Mouse (Mus musculus) hindbrain, embryonic 16.5 days (tissue): ENCODE results near the gene Hoxd13. TPM values are rescaled to one million over a fixed set of nuclear protein-coding genes. Genes with fewer than 3 reads are reported as not detected.
A peak's percentile ranks its signal among the peaks of the same experiment; 100 is the strongest.

ENCODE experiments used
- ATAC-seq: fragments of 200-750 bp; cut with Nextera tagmentation; 2 replicates; pipeline ENCODE4 v1.8.0; 2017; ENCODE audit warnings: moderate TSS enrichment, moderate library complexity
- H3K27ac ChIP-seq: fragments of 300-500 bp; sonication (generic); 2 replicates; pipeline ENCODE4 v1.5.1; 2014; ENCODE audit warnings: low read depth, mild to moderate bottlenecking, control low read depth, low read length, moderate library complexity
- H3K27me3 ChIP-seq: fragments of 300-500 bp; sonication (generic); replicated peaks from 2 replicates; pipeline ENCODE4 v1.6.1; 2014; ENCODE audit warnings: low read length; ENCODE audit not compliant: control insufficient read depth, insufficient read depth
- H3K36me3 ChIP-seq: fragments of 300-500 bp; sonication (generic); 2 replicates; pipeline ENCODE4 v1.6.1; 2014; ENCODE audit warnings: mild to moderate bottlenecking, low read length, moderate library complexity, mixed read lengths; ENCODE audit not compliant: control insufficient read depth, insufficient read depth
- H3K4me1 ChIP-seq: fragments of 300-500 bp; sonication (generic); 2 replicates; pipeline ENCODE4 v1.6.1; 2014; ENCODE audit warnings: low read depth, low read length; ENCODE audit not compliant: control insufficient read depth, insufficient read depth
- H3K4me2 ChIP-seq: fragments of 300-500 bp; sonication (generic); 2 replicates; pipeline ENCODE4 v1.6.1; 2014; ENCODE audit warnings: mild to moderate bottlenecking, low read length, control low read depth, moderate library complexity
- H3K4me3 ChIP-seq: fragments of 300-500 bp; sonication (generic); 2 replicates; pipeline ENCODE4 v1.5.1; 2014; ENCODE audit warnings: mild to moderate bottlenecking, low read length, control low read depth, moderate library complexity
- H3K9ac ChIP-seq: fragments of 300-500 bp; sonication (generic); 2 replicates; pipeline ENCODE4 v1.6.1; 2014; ENCODE audit warnings: low read depth, mild to moderate bottlenecking, control low read depth, low read length, moderate library complexity
- H3K9me3 ChIP-seq: fragments of 300-500 bp; sonication (generic); 2 replicates; pipeline ENCODE4 v1.6.1; 2014; ENCODE audit warnings: mild to moderate bottlenecking, low read length, moderate library complexity; ENCODE audit not compliant: control insufficient read depth
- WGBS: fragments of 180-500 bp; shearing (Covaris S2); extraction: QIAGEN DNeasy Blood & Tissue Kit; methylation state at CpG from one replicate; pipeline ENCODE4 v1.1.7; 2014; 5-methylcytosine and 5-hydroxymethylcytosine counted together
- polyA plus RNA-seq: library from polyadenylated mRNA; unstranded; fragments of >200 nt; fragmentation: Nextera tagmentation; extraction: Ambion mirVana; gene quantifications from 2 replicates; pipeline ENCODE4 v1.2.1, GENCODE M21; 2015

Gene Hoxd13
- polyA plus RNA-seq, 1 experiment from 2014 or later = not detected

- H3K4me3 ChIP-seq = no peak overlapping the region; the same call in 1 of the 2 replicates
- no peaks in the 10 kb centered on the region; the same call in 1 of the 2 replicates for H3K9me3 ChIP-seq
- H3K4me1 ChIP-seq = peaks cover 6% of the 10 kb centered on the region
- H3K27ac ChIP-seq = no peak overlapping the region
- ATAC-seq = no peak
- no peaks in the 10 kb centered on the region for H3K36me3 ChIP-seq
- no peak overlapping the region for H3K4me2 ChIP-seq
- no peak overlapping the region for H3K9ac ChIP-seq
- H3K27me3 ChIP-seq = peaks cover 50% of the 10 kb centered on the region
- WGBS = 7% methylated on average over 20 of the region's 20 CpGs
Measured at GRCm38 (mm10) chr2:74654743-74655419, 13.2 kb upstream of the Hoxd13 start.

GRCm38 (mm10) chr2:74655420-74655781, 12.7 kb upstream of the Hoxd13 start:
- Histone ChIP-seq H3K27me3 (peaks cover 45% of the 10 kb centered on the region), H3K27ac (no peak overlapping the region)
- WGBS = 0% methylated on average over 34 of the region's 47 CpGs

GRCm38 (mm10) chr2:74655821-74656631, 12.1 kb upstream of the Hoxd13 start:
- Histone ChIP-seq H3K27ac (no peak overlapping the region), H3K9me3 (no peaks in the 10 kb centered on the region; the same call in 1 of the 2 replicates), H3K4me1 (peaks cover 6% of the 10 kb centered on the region), H3K9ac (peak overlapping the region; percentile 48), H3K4me3 (peak overlapping the region; percentile 37), H3K4me2 (peak overlapping the region; percentile 59), H3K36me3 (no peaks in the 10 kb centered on the region), H3K27me3 (peaks cover 47% of the 10 kb centered on the region)
- no peak for ATAC-seq
- WGBS = under 1% methylated on average over 38 of the region's 69 CpGs

More at GRCm38 (mm10) chr2:74655420-74655781, 12.7 kb upstream of the Hoxd13 start:
- Histone ChIP-seq H3K4me2 (peak overlapping the region; percentile 59), H3K9me3 (no peaks in the 10 kb centered on the region; the same call in 1 of the 2 replicates), H3K9ac (no peak overlapping the region; the same call in 1 of the 2 replicates), H3K4me1 (peaks cover 6% of the 10 kb centered on the region), H3K4me3 (peak overlapping the region; percentile 37), H3K36me3 (no peaks in the 10 kb centered on the region)
- no peak for ATAC-seq

- Histone ChIP-seq H3K36me3 (no peaks in the 10 kb centered on the region), H3K27me3 (peaks cover 50% of the 10 kb centered on the region), H3K27ac (no peak overlapping the region), H3K4me3 (no peak overlapping the region), H3K9ac (no peak overlapping the region), H3K4me2 (no peak overlapping the region), H3K9me3 (no peaks in the 10 kb centered on the region; the same call in 1 of the 2 replicates), H3K4me1 (peaks cover 6% of the 10 kb centered on the region)
- ATAC-seq = no peak
- WGBS = 8% methylated on average over 4 of the region's 4 CpGs
Measured at GRCm38 (mm10) chr2:74656632-74657021, 11.5 kb upstream of the Hoxd13 start.

- H3K36me3 ChIP-seq = no peaks in the 10 kb centered on the region
- no peak overlapping the region for H3K9ac ChIP-seq
Measured at GRCm38 (mm10) chr2:74657251-74658023, 10.7 kb upstream of the Hoxd13 start.

GRCm38 (mm10) chr2:74658024-74658666, 10.0 kb upstream of the Hoxd13 start:
- Histone ChIP-seq H3K9me3 (no peaks in the 10 kb centered on the region; the same call in 1 of the 2 replicates), H3K36me3 (no peaks in the 10 kb centered on the region), H3K9ac (no peak overlapping the region), H3K27me3 (peaks cover 53% of the 10 kb centered on the region), H3K27ac (0 out of 2 replicates have a peak overlapping the region, but pooled peaks have one; percentile 21), H3K4me1 (peaks cover 6% of the 10 kb centered on the region), H3K4me2 (no peak overlapping the region), H3K4me3 (peak overlapping the region; percentile 14; the same call in 1 of the 2 replicates)
- no peak for ATAC-seq
- 1% methylated on average over 15 of the region's 15 CpGs for WGBS

More at GRCm38 (mm10) chr2:74657251-74658023, 10.7 kb upstream of the Hoxd13 start:
- no peak for ATAC-seq
- 3% methylated on average over 59 of the region's 62 CpGs for WGBS
- Histone ChIP-seq H3K27me3 (peaks cover 48% of the 10 kb centered on the region), H3K9me3 (no peaks in the 10 kb centered on the region; the same call in 1 of the 2 replicates), H3K4me2 (no peak overlapping the region), H3K27ac (no peak overlapping the region), H3K4me1 (peaks cover 6% of the 10 kb centered on the region), H3K4me3 (peak overlapping the region; percentile 14)

- Histone ChIP-seq H3K9ac (no peak overlapping the region), H3K4me2 (no peak overlapping the region), H3K36me3 (no peaks in the 10 kb centered on the region), H3K27ac (0 out of 2 replicates have a peak overlapping the region, but pooled peaks have one; percentile 21), H3K27me3 (peaks cover 57% of the 10 kb centered on the region), H3K4me1 (peaks cover 6% of the 10 kb centered on the region), H3K4me3 (peak overlapping the region; percentile 14), H3K9me3 (no peaks in the 10 kb centered on the region; the same call in 1 of the 2 replicates)
- WGBS = under 1% methylated on average over 47 of the region's 47 CpGs
- ATAC-seq = no peak
Measured at GRCm38 (mm10) chr2:74658667-74659371, 9.3 kb upstream of the Hoxd13 start.

GRCm38 (mm10) chr2:74659507-74660005, 8.6 kb upstream of the Hoxd13 start, which contains the start of gene Evx2:
Gene Evx2, minus strand, starts transcription at chr2:74659557.
- no peaks in the 10 kb centered on the region; the same call in 1 of the 2 replicates for H3K9me3 ChIP-seq
- peak within 1 kb of the TSS; percentile 14 for H3K4me3 ChIP-seq
- peaks cover 6% of the 10 kb centered on the region for H3K4me1 ChIP-seq
- H3K27me3 ChIP-seq = peaks cover 57% of the 10 kb centered on the region
- no peaks in the 10 kb centered on the region for H3K36me3 ChIP-seq
- WGBS = 2% methylated on average over 28 of the region's 28 CpGs
- H3K4me2 ChIP-seq = no peak within 1 kb of the TSS
- ATAC-seq = no peak
- no peak within 1 kb of the TSS for H3K9ac ChIP-seq
- 0 out of 2 replicates have a peak within 1 kb of the TSS, but pooled peaks have one; percentile 21 for H3K27ac ChIP-seq
